Mouse (Mus musculus) ES-Bruce4 (cell line): ENCODE results near the gene Gm10277. TPM values are rescaled to one million over a fixed set of nuclear protein-coding genes. Genes with fewer than 3 reads are reported as not detected.
A peak's percentile ranks its signal among the peaks of the same experiment; 100 is the strongest.

Source experiments
- H3K27ac ChIP-seq: 2 replicates; pipeline ENCODE4 v1.5.1; 2012; ENCODE audit warnings: low read length, inconsistent platforms; ENCODE audit not compliant: insufficient read depth
- H3K27me3 ChIP-seq: 2 replicates; pipeline ENCODE4 v1.6.1; 2012; ENCODE audit warnings: mild to moderate bottlenecking, low read length, inconsistent platforms; ENCODE audit not compliant: control insufficient read depth, poor library complexity, insufficient read depth, severe bottlenecking
- H3K36me3 ChIP-seq: 2 replicates; pipeline ENCODE4 v1.6.1; 2012; ENCODE audit warnings: inconsistent platforms, mild to moderate bottlenecking, low read length, moderate library complexity; ENCODE audit not compliant: control insufficient read depth, poor library complexity, insufficient read depth, severe bottlenecking
- H3K4me1 ChIP-seq: one replicate; pipeline ENCODE4 v1.8.1; 2011; ENCODE audit warnings: low read length; ENCODE audit not compliant: control insufficient read depth, insufficient read depth
- H3K4me3 ChIP-seq: 2 replicates; pipeline ENCODE4 v1.5.1; 2011; ENCODE audit warnings: low read depth, mild to moderate bottlenecking, low read length
- H3K9ac ChIP-seq: 2 replicates; pipeline ENCODE4 v1.6.1; 2012; ENCODE audit warnings: low read depth, mild to moderate bottlenecking, inconsistent platforms; ENCODE audit not compliant: poor library complexity, severe bottlenecking
- H3K9me3 ChIP-seq: replicated peaks from 2 replicates; pipeline ENCODE4 v1.6.1; 2012; ENCODE audit warnings: mild to moderate bottlenecking, low read length, inconsistent platforms; ENCODE audit not compliant: control insufficient read depth, poor library complexity, insufficient read depth, severe bottlenecking
- CTCF ChIP-seq: IDR thresholded peaks from one replicate; pipeline ENCODE4 v1.8.1; 2011; ENCODE audit warnings: low read depth, low read length
- EP300 ChIP-seq: IDR thresholded peaks from 2 replicates; pipeline ENCODE4 v1.6.1; 2011; ENCODE audit warnings: low read depth, low read length; ENCODE audit not compliant: insufficient read depth
- POLR2A ChIP-seq: IDR thresholded peaks from one replicate; pipeline ENCODE4 v1.8.1; 2011; ENCODE audit warnings: low read length; ENCODE audit not compliant: insufficient read depth
- polyA plus RNA-seq: library from polyadenylated mRNA; stranded (reverse); fragments of >200 nt; gene quantifications from 2 replicates; pipeline ENCODE4 v1.2.4, GENCODE M21; 2011; ENCODE audit warnings: low read depth; ENCODE audit not compliant: missing spikeins, insufficient read depth, insufficient read length

Gm10277 gene
- polyA plus RNA-seq, 1 experiment = not detected

- Histone ChIP-seq H3K4me3 (no peak overlapping the region), H3K9me3 (no peaks in the 10 kb centered on the region), H3K36me3 (peaks cover 13% of the 10 kb centered on the region; the same call in 1 of the 2 replicates), H3K9ac (no peak overlapping the region), H3K27ac (no peak overlapping the region), H3K27me3 (no peaks in the 10 kb centered on the region), H3K4me1 (no peaks in the 10 kb centered on the region)
- TF ChIP-seq CTCF (no peak), EP300 (no peak), POLR2A (no peak)
Observed at GRCm38 (mm10) chr11:77829043-77829841, 41.7 kb upstream of the Gm10277 start.

- H3K36me3 ChIP-seq = peaks cover 19% of the 10 kb centered on the region; the same call in 1 of the 2 replicates
- H3K4me1 ChIP-seq = no peaks in the 10 kb centered on the region
- no peak overlapping the region for H3K9ac ChIP-seq
- no peak overlapping the region for H3K27ac ChIP-seq
- no peaks in the 10 kb centered on the region for H3K9me3 ChIP-seq
- H3K4me3 ChIP-seq = no peak overlapping the region
- H3K27me3 ChIP-seq = no peaks in the 10 kb centered on the region
- TF ChIP-seq CTCF (peak; percentile 51), POLR2A (no peak), EP300 (no peak)
Observed at GRCm38 (mm10) chr11:77828163-77828562, 40.6 kb upstream of the Gm10277 start.

DNA sequence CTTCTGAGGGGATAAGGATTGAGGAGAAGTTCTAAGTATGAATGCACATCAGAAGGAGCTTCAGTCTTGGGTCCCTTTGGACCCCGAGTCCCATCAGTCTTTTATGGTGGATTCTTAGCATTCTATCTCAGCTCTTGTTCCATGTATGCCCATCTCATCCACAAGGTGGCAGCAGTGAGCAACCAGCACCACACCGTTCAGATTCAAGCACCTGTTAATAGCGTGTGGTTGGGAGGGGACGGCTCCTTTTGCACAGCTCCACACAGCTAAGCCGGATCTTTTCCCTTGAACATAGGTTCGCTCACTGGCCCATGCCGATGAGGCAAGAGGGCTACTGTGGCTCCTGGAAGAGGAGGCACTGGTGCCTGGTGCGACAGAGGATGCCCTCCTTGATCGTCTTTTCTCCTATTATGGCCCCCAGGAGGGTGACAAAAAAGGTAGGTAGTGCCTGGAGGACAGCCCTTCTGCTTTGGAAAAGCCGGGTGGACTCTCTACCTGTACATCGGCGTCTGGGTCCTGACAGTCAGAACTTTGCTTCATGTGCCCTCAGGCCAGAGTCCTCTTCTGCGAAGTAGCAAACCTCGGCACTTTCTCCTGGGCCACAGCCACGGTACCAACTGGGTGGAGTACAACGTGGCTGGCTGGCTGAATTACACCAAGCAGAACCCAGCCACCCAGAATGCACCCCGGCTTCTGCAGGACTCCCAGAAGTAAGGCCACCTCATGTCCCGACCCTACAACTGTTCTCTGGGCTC, 39.9 kb upstream of the Gm10277 start:
- TF ChIP-seq EP300 (no peak), CTCF (peak; percentile 94), POLR2A (no peak)
- H3K4me1 ChIP-seq = no peaks in the 10 kb centered on the region
- no peak overlapping the region for H3K9ac ChIP-seq
- peaks cover 15% of the 10 kb centered on the region; the same call in 1 of the 2 replicates for H3K36me3 ChIP-seq
- H3K27me3 ChIP-seq = no peaks in the 10 kb centered on the region
- no peaks in the 10 kb centered on the region for H3K9me3 ChIP-seq
- H3K4me3 ChIP-seq = no peak overlapping the region
- no peak overlapping the region for H3K27ac ChIP-seq

GRCm38 (mm10) chr11:77826311-77826710, 38.8 kb upstream of the Gm10277 start:
- Histone ChIP-seq H3K27me3 (no peaks in the 10 kb centered on the region), H3K9ac (no peak overlapping the region), H3K4me1 (no peaks in the 10 kb centered on the region), H3K36me3 (peaks cover 15% of the 10 kb centered on the region; the same call in 1 of the 2 replicates), H3K27ac (no peak overlapping the region), H3K4me3 (no peak overlapping the region), H3K9me3 (no peaks in the 10 kb centered on the region)
- TF ChIP-seq CTCF = no peak
- no peak for TF ChIP-seq POLR2A
- TF ChIP-seq EP300 = no peak

DNA sequence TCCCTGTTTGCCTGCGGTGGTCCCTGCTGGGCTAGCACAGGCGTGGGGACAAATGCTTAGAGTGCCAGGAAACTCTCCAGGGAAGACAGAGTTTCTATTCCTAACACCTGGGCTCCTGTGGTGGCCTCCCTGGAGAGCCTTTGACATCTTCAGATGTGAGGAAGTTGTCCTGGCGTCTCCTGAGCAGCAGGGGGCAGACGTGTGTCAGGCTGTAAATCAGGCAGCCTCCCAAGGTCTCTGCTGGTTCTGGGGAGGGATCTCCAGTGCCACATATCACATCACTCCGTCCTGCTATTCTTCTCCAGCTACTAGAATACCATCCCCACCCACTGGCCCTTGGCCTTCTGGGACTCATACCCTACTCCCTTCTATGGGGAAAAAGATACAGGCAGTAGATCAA, 38.3 kb upstream of the Gm10277 start:
- Histone ChIP-seq H3K4me3 (no peak overlapping the region), H3K4me1 (no peaks in the 10 kb centered on the region), H3K9ac (no peak overlapping the region), H3K27ac (no peak overlapping the region), H3K9me3 (no peaks in the 10 kb centered on the region), H3K36me3 (peaks cover 15% of the 10 kb centered on the region; the same call in 1 of the 2 replicates), H3K27me3 (no peaks in the 10 kb centered on the region)
- TF ChIP-seq CTCF = peak; percentile 93
- TF ChIP-seq POLR2A = no peak

DNA sequence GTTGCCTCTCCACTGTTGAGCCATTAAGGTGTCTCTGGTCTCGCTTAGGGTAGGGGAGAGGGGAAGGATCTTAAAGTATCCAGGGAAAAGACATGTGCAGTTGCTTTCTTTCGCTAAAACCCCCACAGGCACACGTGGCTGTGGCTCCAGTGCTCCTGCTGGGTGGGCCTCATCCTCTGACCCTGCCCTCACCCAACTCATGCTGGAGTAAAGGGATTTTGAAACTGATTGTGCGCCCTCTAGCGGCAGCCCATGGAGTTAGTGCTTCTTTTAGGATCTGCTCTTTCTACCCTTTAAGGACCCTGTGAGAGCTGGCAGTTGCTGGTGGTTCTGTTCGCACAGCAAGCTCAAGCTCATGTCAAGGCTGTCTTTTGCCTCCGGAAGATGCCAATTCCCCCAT, 35.2 kb upstream of the Gm10277 start:
- no peaks in the 10 kb centered on the region for H3K9me3 ChIP-seq
- no peak overlapping the region for H3K27ac ChIP-seq
- TF ChIP-seq POLR2A (no peak), CTCF (peak; percentile 83)
- H3K4me3 ChIP-seq = no peak overlapping the region
- peaks cover 9% of the 10 kb centered on the region; the same call in 1 of the 2 replicates for H3K36me3 ChIP-seq
- no peak overlapping the region for H3K9ac ChIP-seq
- no peaks in the 10 kb centered on the region for H3K27me3 ChIP-seq
- peaks cover under 1% of the 10 kb centered on the region for H3K4me1 ChIP-seq
